Mouse (Mus musculus) fat pad, adult 2 months (tissue): ENCODE results near the gene Hmgn5.

Experiments used
- DNase-seq: peaks from one replicate; pipeline ENCODE4 v3.0.0-alpha.2; 2011; ENCODE audit warnings: low read depth, low spot score; ENCODE audit errors: extremely low read depth

Gene Hmgn5

DNA sequence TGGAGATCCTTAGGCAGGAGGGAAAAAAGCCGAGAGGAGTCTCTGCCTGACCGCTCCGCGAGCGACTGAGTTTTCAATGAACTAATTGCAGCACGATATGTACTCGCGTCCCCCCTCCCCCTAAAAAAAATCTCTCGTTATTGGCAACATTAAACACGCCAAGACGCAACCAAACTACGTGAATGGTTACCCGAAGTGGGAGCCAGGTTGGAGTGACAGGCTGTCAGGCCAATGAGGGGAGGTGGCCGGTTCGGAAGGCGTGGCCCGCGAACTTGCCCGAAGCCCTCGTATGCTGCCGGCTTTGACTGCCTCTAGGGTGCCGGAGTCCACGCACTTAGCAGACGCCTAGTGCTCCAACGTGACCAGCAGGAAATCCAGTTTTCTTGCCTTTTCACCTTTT, at the start of gene Hmgn5:
Gene Hmgn5 (minus strand): TSS at position 122 of the 400 bp plus-strand sequence.
- no peak for DNase-seq

DNA sequence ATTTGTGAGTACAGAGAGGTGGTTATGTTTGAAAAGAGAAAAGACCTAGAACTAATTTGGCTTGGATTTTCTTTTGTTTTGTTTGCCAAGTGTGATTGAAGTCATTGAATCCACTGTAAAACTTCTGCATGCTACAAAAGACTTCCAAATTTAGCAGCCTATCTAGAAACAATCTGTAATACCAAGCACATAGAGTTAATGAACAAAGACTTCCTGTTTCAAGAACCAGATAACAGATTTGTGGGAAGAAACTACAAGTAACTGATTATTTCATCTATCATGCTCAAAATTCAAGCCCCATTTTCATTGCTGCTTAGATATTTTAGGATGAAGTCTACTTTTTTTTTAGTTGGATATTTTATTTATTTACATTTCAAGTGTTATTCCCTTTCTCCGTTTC, 34.6 kb upstream of the Hmgn5 start:
- no peak for DNase-seq

DNA sequence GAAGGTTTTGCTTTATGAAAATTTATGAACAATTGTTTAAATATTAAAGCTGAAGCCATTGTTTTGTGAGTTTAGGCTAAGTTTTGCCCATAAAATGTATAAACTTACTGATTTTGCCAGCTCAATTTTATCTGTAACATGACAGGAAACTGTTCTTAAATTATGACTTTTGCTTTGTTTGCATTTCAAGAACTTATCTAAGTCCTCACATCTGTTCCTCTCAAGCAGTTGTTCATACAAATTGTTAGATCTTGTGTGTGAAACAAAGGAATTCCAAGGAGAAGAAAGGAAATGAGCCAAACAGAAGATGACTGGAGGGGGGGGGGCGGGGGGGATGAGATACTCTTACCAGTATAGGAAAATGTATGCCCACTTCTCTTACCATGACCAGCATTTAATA, 13.0 kb upstream of the Hmgn5 start:
- no peak for DNase-seq

DNA sequence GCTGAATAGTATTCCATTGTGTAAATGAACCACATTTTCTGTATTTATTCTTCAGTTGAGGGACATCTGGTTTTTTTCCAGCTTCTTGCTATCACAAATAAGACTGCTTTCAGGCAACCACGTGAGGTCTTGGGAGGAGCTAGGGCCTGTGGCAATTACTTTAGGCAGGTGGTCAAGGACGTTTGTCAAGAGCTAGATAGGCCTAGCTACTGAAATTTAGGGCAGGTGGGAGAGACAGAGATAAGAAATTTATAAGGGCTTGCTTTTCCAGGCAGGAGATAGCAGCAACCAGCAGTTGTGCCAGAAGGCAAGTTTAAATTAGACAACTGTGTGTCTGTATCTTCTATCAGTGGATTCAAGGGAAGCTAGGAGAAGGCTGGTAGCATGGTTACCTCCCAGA, 7.7 kb upstream of the Hmgn5 start:
- DNase-seq, result no peak

DNA sequence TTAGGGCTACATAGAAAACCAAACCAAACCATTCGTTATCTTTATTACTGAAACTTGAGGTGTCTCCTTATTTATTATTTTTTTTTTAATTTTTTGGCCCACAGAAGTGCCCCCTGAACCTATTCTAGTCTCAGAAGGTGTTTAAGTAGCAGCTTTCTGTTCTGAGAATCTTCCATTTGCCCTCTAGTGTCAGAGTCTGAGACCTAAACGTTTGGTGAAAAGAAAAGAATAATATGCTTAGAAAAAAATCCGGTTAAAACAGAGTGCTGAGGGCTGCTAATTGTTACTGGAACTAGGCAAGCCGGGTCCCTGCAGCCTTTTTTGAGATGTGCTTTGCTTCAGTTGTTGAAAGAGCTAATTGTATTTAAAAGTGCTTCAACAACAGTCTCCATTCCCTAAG, 962 bp upstream of the Hmgn5 start:
- no peak for DNase-seq

DNA sequence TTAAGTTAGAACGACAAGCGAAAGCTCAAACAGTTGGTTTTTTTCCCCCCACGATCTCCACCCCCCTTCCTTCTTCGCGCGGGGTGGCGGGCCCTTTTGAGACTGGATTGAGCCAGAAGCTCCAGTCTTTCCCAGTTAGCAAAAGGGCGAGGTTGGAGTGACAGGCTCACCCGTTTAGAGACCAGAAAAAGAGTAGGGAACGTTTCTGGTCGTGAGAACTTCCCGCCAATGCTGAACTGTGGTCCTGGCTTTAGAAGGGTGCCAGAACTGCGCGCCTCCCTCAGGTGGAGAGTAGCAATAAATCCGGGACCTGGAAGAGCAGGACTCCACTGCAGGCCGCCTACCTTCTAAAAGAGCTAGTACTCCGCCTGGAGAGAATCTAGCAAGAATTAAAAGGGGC, 482 bp upstream of the Hmgn5 start:
- no peak for DNase-seq

DNA sequence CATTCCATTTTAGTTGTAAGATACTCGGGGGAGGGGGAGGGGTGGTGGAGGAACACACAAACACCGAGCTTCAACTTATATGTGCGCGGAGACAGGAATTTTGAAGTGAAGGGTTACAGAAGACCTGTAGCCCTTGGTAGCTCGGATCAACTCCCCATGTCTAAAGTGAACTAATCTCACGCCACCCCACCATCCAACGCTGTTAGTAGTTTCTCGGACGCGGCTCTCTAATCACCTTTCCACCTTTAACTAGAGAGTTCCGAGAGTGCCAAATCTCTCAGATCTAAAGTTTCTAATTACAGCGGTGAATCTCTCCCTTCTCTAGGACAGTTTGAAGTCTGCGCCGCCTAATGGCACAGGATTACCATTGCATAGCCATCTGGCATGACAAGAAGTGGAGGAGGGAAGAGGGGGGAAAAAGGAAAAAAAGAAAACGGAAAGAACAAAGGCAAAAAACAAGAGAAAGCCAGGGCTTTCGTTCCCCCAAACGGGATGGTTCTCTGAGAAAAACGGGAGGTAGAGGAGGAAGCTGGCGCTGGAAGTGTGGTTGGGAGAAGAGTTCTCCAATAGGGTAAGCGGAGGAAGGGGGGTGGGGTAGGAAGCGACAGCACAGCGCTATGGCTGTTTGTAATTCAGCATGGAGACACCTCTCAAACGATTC, 703 bp downstream of the Hmgn5 start:
- DNase-seq, result no peak

DNA sequence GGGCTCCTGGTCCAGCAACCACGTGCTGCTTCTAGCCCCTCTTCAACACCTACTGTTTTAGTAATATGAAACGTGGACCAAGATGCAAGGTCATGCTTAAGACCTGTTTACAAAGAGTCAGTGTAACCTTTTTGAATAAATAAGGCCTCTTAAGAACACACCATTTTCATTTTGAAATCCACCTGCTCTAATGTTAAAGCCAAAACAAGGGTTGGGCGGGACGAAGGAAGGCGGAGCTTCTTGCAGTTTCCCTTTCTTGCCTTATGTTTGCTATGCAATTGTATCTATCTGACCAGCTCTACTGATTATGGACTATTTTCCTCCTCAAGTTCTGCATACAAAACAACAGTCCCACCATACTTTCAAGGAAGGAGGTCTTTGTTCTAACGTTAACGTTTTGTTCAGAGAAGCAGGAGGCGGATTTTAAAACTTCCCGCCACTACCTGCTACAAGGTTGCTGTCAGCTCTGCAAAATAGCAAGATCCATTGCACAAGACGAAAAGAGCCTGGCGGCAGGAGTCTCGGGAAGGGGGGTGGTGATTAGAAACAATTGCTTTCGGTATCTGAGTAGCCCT, 1.5 kb downstream of the Hmgn5 start:
- DNase-seq, result no peak

DNA sequence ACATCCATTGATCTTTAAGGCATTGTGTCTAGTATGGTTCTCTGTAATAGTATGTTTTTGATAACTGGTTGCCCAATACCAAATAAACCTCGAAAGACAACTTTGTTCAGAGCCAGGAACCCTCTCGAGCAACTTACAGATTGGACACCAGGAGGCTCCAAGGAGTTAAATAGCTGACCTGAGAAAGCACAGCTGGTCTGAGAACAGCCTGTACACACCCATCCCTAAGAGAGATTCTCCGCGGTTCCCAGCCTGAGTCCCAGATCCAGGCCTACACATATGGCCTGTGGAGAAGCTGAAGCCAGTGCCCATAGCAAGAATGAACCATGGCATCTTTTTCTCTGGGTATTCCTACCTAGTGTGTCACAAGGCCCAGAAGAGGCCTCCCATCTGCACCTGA, 11.9 kb downstream of the Hmgn5 start:
- DNase-seq, result no peak
